Mouse (Mus musculus) megakaryocyte, embryonic 14.5 days (primary cell): ENCODE data around the gene Stub1. TPM values are rescaled to one million over a fixed set of nuclear protein-coding genes. Genes with fewer than 3 reads are reported as not detected.

Experiments
- H3K27me3 ChIP-seq: replicated peaks from 2 replicates; pipeline ENCODE3; 2012; ENCODE audit warnings: inconsistent platforms
- H3K36me3 ChIP-seq: replicated peaks from 2 replicates; pipeline ENCODE3; 2012; ENCODE audit warnings: low read length, inconsistent platforms, mixed read lengths
- H3K4me1 ChIP-seq: 2 replicates; pipeline ENCODE4 v1.6.1; 2012; ENCODE audit warnings: inconsistent platforms
- H3K4me3 ChIP-seq: replicated peaks from 2 replicates; pipeline ENCODE3; 2012; ENCODE audit warnings: moderate library complexity, mild to moderate bottlenecking, inconsistent platforms
- H3K9me3 ChIP-seq: 2 replicates; pipeline ENCODE4 v1.6.1; 2012; ENCODE audit warnings: inconsistent platforms
- FLI1 ChIP-seq: IDR thresholded peaks from 2 replicates; pipeline ENCODE4 v1.6.1; 2012; ENCODE audit warnings: low read length, inconsistent platforms, mixed read lengths
- GATA1 ChIP-seq: IDR thresholded peaks from 3 replicates; pipeline ENCODE4 v1.6.1; 2012; ENCODE audit warnings: mixed read lengths, low read length, inconsistent platforms, borderline replicate concordance
- polyA plus RNA-seq: library from polyadenylated mRNA; stranded (reverse); fragments of >175 nt; gene quantifications from 2 replicates; pipeline ENCODE4 v1.2.3, GENCODE M21; 2012; ENCODE audit warnings: low replicate concordance; ENCODE audit not compliant: insufficient read depth

Stub1 gene
- polyA plus RNA-seq, 1 experiment = 115 TPM

DNA sequence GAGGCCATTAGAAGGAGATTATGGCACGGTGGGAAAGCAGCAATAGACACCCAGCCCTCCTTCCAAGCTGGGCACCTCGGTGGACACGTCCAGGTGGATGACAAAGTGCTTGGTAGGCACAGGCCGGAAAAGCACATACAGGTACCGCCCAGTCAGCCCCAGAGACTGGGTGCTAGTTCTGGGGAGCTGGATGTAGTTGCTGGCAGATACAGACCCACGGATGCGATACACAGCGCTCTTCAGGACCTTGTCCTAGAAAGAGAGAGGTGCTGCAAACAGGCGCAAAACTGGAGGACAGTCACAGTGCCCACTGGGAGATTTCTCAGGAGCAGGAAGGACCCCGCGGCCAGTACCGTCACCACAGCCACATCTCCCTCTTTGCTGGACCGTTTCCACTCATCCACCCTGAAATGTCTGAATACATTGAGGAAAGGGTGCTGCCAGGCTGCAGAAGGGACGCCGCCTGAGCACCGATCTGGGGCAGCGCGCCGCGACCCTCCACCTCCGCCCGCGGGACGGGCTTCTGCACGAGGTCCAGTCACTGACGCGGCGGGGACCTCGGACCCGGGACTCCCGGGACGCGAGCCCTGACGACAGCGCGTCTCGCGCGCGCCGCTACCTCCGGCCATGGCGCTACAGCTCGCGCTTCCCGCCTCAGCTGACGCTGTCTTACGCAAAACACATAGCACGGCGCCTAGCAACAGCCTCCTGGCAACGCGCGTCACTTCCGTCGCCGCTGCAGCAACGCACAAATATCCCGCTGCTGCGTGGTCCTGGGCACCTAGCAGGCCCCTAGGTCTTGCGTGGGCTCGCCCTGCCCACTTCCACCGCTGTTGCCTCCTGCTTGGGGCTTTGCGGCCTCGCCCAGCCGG, 27.9 kb upstream of the Stub1 start, which contains the start of gene Wdr90:
Gene Wdr90 (minus strand): TSS at position 670 of the 872 bp plus-strand sequence.
- Histone ChIP-seq H3K36me3 (peaks cover 36% of the 10 kb centered on the region), H3K4me1 (peaks cover 65% of the 10 kb centered on the region), H3K9me3 (no peaks in the 10 kb centered on the region), H3K27me3 (no peaks in the 10 kb centered on the region), H3K4me3 (peak within 1 kb of the TSS; percentile 97)
- TF ChIP-seq GATA1 = no peak
- no peak for TF ChIP-seq FLI1

DNA sequence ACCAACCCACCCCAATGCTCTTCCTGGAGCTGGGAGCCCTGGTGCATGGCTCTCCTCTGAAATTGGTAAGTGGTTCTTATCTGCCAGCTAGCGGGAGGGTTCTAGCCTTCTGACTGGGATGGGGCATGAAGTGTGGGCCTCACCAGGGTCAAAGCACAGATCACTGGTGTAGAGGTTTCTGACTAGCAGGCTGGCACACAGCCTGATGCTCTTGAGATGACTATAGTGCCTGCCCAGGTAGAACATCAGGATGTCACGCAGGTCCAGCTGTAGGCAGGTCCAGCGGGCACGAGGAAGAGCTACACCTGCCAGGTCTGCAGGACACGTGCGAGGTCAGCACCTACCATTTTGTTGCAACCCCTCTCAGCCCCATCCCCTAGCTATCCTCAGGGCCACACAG, 27.0 kb upstream of the Stub1 start:
- Histone ChIP-seq H3K27me3 (no peaks in the 10 kb centered on the region), H3K4me3 (peak overlapping the region; percentile 97), H3K4me1 (peaks cover 60% of the 10 kb centered on the region), H3K9me3 (no peaks in the 10 kb centered on the region), H3K36me3 (peaks cover 39% of the 10 kb centered on the region)
- TF ChIP-seq FLI1 = no peak
- no peak for TF ChIP-seq GATA1

DNA sequence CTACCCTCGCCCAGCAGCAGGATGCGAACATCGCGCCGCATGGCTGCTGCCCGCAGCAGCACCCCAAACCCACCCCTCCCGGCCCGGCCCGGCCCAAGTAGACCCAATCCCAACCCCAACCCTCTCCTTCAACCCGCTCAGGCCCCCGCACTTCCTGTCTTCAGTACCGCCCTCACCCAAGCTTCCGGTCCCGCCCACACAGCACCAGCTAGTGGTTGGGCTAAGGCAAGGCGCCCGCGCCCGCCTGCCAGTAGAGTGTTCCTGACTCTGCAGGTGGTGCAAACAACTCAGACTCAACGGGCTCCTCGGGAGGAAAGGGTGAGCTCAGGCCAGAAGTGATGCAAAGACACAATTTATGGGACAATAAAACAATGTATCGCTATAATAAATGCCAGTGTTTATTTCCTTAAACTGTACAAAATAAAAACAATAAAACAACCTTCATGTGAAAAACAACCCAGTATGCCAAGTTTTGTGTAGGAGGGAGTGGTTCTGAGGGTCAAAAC, 11.2 kb upstream of the Stub1 start, which contains the start of gene Rhot2:
Gene Rhot2 (minus strand): TSS at position 456 of the 506 bp plus-strand sequence.
- TF ChIP-seq FLI1 (peak; percentile 78; the same call in 1 of the 2 replicates), GATA1 (no peak)
- H3K9me3 ChIP-seq = no peaks in the 10 kb centered on the region
- H3K27me3 ChIP-seq = no peaks in the 10 kb centered on the region
- H3K4me3 ChIP-seq = peak within 1 kb of the TSS; percentile 99
- H3K36me3 ChIP-seq = peaks cover 82% of the 10 kb centered on the region
- peaks cover 64% of the 10 kb centered on the region for H3K4me1 ChIP-seq

DNA sequence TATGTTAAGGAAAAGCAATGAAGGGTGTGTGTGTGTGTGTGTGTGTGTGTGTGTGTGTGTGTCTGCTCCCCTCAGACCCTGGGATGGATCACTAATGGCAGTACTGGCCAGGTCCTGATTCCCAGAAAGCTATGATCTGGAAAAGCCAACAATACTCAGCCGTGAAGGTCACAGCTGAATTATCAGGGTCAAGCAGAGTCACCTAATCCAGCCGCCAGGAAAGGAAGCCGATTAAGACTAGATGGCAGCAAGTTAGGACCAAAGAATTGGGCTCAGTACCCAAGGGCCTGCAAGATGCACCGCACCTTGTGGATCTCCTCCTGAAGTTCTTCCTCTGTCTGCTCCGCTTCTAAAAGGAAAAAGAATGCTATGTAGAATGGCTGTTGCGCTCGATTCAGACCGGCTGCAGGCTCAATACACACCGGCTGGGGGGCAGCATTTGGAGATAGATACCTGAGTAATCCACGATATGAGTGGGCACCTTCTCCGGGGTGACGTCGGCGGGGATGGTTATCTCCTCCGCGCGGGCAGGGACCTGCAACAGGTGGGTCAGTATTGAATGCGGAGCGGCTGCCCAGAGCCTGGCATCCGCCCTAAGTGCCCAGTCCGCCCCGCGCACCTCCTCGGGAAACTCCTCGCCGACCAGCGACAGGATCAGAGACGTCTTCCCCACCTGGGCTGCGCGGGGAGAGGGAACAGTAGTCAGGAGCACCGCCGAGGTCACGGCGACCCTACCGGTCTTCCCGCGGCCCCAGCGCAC, 10.6 kb upstream of the Stub1 start:
- H3K36me3 ChIP-seq = peaks cover 82% of the 10 kb centered on the region
- H3K9me3 ChIP-seq = no peaks in the 10 kb centered on the region
- H3K27me3 ChIP-seq = no peaks in the 10 kb centered on the region
- peaks cover 70% of the 10 kb centered on the region for H3K4me1 ChIP-seq
- peak overlapping the region; percentile 99 for H3K4me3 ChIP-seq
- TF ChIP-seq GATA1 (no peak), FLI1 (no peak)

DNA sequence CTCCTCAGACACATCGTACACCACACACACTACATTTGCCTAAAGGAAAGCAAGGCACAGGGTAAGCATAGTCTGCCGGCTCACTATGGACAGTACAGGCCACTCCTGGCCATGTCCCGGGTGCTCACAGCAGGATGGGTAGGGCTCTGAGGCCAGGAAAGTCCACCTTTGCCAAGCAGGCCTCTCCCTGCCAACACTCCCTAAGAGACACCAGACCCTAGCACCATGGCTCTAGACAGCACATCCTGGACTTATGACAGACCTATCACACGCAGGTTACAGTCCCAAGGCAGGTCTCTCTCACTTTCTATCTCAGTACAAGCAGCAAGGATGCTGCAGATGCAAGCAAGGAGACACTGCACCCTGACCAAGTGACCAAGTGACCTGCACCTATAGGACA, 9.9 kb upstream of the Stub1 start:
- H3K36me3 ChIP-seq = peaks cover 81% of the 10 kb centered on the region
- H3K9me3 ChIP-seq = no peaks in the 10 kb centered on the region
- TF ChIP-seq FLI1 = no peak
- peak overlapping the region; percentile 99 for H3K4me3 ChIP-seq
- H3K27me3 ChIP-seq = no peaks in the 10 kb centered on the region
- peaks cover 75% of the 10 kb centered on the region for H3K4me1 ChIP-seq

DNA sequence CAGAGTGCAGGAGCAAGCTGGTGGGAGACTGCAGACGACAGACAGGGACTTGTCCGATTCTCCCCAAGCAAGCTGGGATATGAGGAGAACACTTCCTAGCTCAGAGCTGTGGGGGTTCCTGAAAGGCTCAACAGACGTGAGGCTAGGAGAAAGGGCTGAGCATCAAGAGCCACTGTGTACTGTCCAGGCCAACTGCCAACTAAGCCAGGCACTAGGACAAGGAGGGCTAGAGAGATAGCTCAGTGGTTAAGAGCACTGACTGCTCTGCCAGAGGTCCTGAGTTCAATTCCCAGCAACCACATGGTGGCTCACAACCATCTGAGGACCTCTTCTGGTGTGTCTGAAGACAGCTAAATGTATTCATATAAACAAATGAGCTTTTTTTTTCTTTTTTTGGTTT, 9.3 kb upstream of the Stub1 start:
- peaks cover 81% of the 10 kb centered on the region for H3K4me1 ChIP-seq
- no peaks in the 10 kb centered on the region for H3K27me3 ChIP-seq
- H3K4me3 ChIP-seq = no peak overlapping the region
- TF ChIP-seq FLI1 = no peak
- no peak for TF ChIP-seq GATA1
- H3K36me3 ChIP-seq = peaks cover 81% of the 10 kb centered on the region
- no peaks in the 10 kb centered on the region for H3K9me3 ChIP-seq

DNA sequence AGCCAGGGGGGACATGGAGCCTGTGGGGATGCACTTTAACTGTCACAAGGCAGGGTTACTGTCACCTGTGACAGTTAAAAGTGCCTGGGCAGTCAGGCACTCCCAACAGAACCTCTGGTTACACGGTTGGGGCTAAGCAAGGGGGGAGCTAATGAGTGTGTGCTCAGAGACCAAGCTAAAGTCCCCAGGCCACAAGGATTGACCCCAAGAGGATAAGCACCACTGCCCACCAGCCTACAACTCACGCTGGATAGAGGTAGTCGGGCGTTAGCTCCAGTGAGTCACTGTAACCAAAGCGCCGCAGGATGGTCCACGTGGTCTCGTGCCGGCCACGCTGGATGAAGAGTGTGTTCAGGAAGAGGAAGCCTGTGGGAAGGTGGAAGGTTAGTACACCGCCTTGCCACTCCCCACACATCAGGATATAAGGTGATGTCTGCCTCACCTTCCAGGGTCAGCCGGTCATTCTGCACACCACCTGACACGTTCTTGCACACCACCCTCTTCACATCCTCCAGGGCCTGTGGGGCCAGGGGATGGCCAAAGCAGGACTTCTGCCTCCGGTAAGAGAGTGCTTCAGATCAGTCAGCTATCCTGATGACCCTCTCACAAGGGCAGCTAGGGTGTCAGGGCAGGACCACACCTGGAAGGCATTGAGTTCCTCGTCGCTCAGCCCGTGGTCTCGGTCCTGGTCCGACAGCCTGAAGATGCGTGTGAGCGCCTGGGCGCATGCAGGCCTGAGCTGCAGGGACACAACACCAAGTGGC, 8.1 kb upstream of the Stub1 start, which contains the start of gene Gm20683:
Gene Gm20683 (minus strand): TSS at position 647 of the 764 bp plus-strand sequence.
- H3K36me3 ChIP-seq = peaks cover 82% of the 10 kb centered on the region
- peaks cover 93% of the 10 kb centered on the region for H3K4me1 ChIP-seq
- no peak for TF ChIP-seq GATA1
- no peak for TF ChIP-seq FLI1

DNA sequence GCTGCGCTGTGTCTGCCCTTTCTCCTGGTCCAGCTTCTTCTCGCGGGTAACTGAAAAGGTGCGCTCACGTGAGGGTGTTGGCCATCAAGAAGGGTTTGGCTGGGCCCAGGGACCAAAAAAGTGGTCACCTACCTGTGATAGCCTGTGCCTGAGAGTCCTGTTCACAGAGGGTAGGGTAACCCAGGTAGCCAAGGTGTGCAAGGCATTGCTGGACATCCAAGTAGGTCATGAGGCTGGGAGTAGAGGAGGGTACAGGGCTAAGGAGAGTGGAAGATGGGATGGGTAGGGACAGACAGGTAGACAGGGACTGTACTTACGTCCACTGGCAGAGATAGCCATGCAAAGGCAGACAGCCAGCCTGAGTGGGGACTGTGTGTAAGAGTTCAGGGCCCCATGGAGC, 7.3 kb upstream of the Stub1 start:
- Histone ChIP-seq H3K4me3 (peak overlapping the region; percentile 55), H3K27me3 (no peaks in the 10 kb centered on the region), H3K4me1 (peaks cover 95% of the 10 kb centered on the region), H3K9me3 (no peaks in the 10 kb centered on the region), H3K36me3 (peaks cover 82% of the 10 kb centered on the region)
- TF ChIP-seq FLI1 (no peak), GATA1 (no peak)

More for the DNA sequence above, 8.1 kb upstream of the Stub1 start, which contains the start of gene Gm20683:
- Histone ChIP-seq H3K27me3 (no peaks in the 10 kb centered on the region), H3K9me3 (no peaks in the 10 kb centered on the region), H3K4me3 (peak within 1 kb of the TSS; percentile 55)
